Mouse (Mus musculus) heart, embryonic 15.5 days (tissue): ENCODE data around the gene Elf4. TPM values are rescaled to one million over a fixed set of nuclear protein-coding genes. Genes with fewer than 3 reads are reported as not detected.

Source experiments
- ATAC-seq: fragments of 200-750 bp; cut with Nextera tagmentation; replicated peaks from 2 replicates; pipeline ENCODE4 v1.8.0; 2017; ENCODE audit warnings: low read depth, moderate TSS enrichment; ENCODE audit not compliant: insufficient number of reproducible peaks, insufficient read depth, low FRiP score
- H3K27ac ChIP-seq: fragments of 300-500 bp; sonication (generic); 2 replicates; pipeline ENCODE4 v1.5.1; 2015; ENCODE audit warnings: mild to moderate bottlenecking, inconsistent platforms
- H3K27me3 ChIP-seq: fragments of 300-500 bp; sonication (generic); 2 replicates; pipeline ENCODE4 v1.6.1; 2015; ENCODE audit warnings: inconsistent platforms
- H3K36me3 ChIP-seq: fragments of 300-500 bp; sonication (generic); 2 replicates; pipeline ENCODE4 v1.6.1; 2015; ENCODE audit warnings: mild to moderate bottlenecking, inconsistent platforms
- H3K4me1 ChIP-seq: fragments of 300-500 bp; sonication (generic); replicated peaks from 2 replicates; pipeline ENCODE4 v1.6.1; 2015; ENCODE audit warnings: inconsistent platforms
- H3K4me2 ChIP-seq: fragments of 300-500 bp; sonication (generic); 2 replicates; pipeline ENCODE4 v1.6.1; 2015; ENCODE audit warnings: inconsistent platforms, mild to moderate bottlenecking, moderate library complexity
- H3K4me3 ChIP-seq: fragments of 300-500 bp; sonication (generic); 2 replicates; pipeline ENCODE4 v1.5.1; 2015; ENCODE audit warnings: mild to moderate bottlenecking, inconsistent platforms
- H3K9ac ChIP-seq: fragments of 300-500 bp; sonication (generic); 2 replicates; pipeline ENCODE4 v1.6.1; 2015; ENCODE audit warnings: mild to moderate bottlenecking, inconsistent platforms
- H3K9me3 ChIP-seq: fragments of 300-500 bp; sonication (generic); replicated peaks from 2 replicates; pipeline ENCODE4 v1.6.1; 2016; ENCODE audit warnings: inconsistent platforms
- WGBS: fragments of 180-500 bp; shearing (Covaris S2); methylation state at CpG from one replicate; pipeline ENCODE4 v1.1.7; 2015; ENCODE audit warnings: mixed read lengths; 5-methylcytosine and 5-hydroxymethylcytosine counted together
- polyA plus RNA-seq: library from polyadenylated mRNA; unstranded; fragments of >200 nt; fragmentation: Nextera tagmentation; extraction: Ambion mirVana; gene quantifications from 2 replicates; pipeline ENCODE4 v1.2.1, GENCODE M21; 2015

Gene Elf4
- polyA plus RNA-seq, 1 experiment from 2014 or later = 8.4 TPM

- Histone ChIP-seq H3K9me3 (no peaks in the 10 kb centered on the region), H3K27ac (no peak overlapping the region), H3K4me2 (no peak overlapping the region), H3K4me3 (no peak overlapping the region), H3K27me3 (no peaks in the 10 kb centered on the region), H3K9ac (no peak overlapping the region), H3K4me1 (peaks cover 14% of the 10 kb centered on the region), H3K36me3 (no peaks in the 10 kb centered on the region)
- ATAC-seq = no peak
- WGBS = 38% methylated on average over 6 of the region's 6 CpGs
Measured at GRCm38 (mm10) chrX:48456956-48457355, 6.0 kb downstream of the Elf4 start.

GRCm38 (mm10) chrX:48455018-48455417 lies 7.9 kb downstream of the Elf4 start:
- H3K4me1 ChIP-seq = peaks cover 29% of the 10 kb centered on the region
- H3K27ac ChIP-seq = peak overlapping the region; percentile 93
- peak overlapping the region; percentile 70 for H3K4me2 ChIP-seq
- no peaks in the 10 kb centered on the region for H3K36me3 ChIP-seq
- ATAC-seq = 0 out of 2 replicates have a peak, but pooled peaks have one; percentile 12
- WGBS = 14% methylated on average over 9 of the region's 9 CpGs
- H3K4me3 ChIP-seq = peak overlapping the region; percentile 67
- H3K27me3 ChIP-seq = no peaks in the 10 kb centered on the region
- H3K9me3 ChIP-seq = no peaks in the 10 kb centered on the region
- no peak overlapping the region for H3K9ac ChIP-seq

GRCm38 (mm10) chrX:48454495-48454878 lies 8.4 kb downstream of the Elf4 start:
- H3K9ac ChIP-seq = peak overlapping the region; percentile 54
- no peaks in the 10 kb centered on the region for H3K36me3 ChIP-seq
- WGBS = 18% methylated on average over 20 of the region's 21 CpGs
- H3K27me3 ChIP-seq = no peaks in the 10 kb centered on the region
- no peaks in the 10 kb centered on the region for H3K9me3 ChIP-seq
- peak overlapping the region; percentile 70 for H3K4me2 ChIP-seq
- peaks cover 35% of the 10 kb centered on the region for H3K4me1 ChIP-seq
- H3K27ac ChIP-seq = peak overlapping the region; percentile 93
- peak; percentile 53 for ATAC-seq
- H3K4me3 ChIP-seq = peak overlapping the region; percentile 67

- Histone ChIP-seq H3K4me1 (peaks cover 38% of the 10 kb centered on the region), H3K36me3 (no peaks in the 10 kb centered on the region), H3K27ac (peak overlapping the region; percentile 93), H3K9me3 (no peaks in the 10 kb centered on the region), H3K9ac (peak overlapping the region; percentile 77), H3K4me3 (peak overlapping the region; percentile 67), H3K4me2 (peak overlapping the region; percentile 70), H3K27me3 (no peaks in the 10 kb centered on the region)
- peak; percentile 90 for ATAC-seq
- 13% methylated on average over 59 of the region's 91 CpGs for WGBS
Measured at GRCm38 (mm10) chrX:48453736-48454494, 9.0 kb downstream of the Elf4 start.

GRCm38 (mm10) chrX:48452931-48453673 lies 9.8 kb downstream of the Elf4 start:
- Histone ChIP-seq H3K4me3 (peak overlapping the region; percentile 67), H3K4me1 (peaks cover 38% of the 10 kb centered on the region), H3K9ac (peak overlapping the region; percentile 77), H3K4me2 (peak overlapping the region; percentile 70), H3K9me3 (no peaks in the 10 kb centered on the region), H3K27ac (peak overlapping the region; percentile 93), H3K27me3 (no peaks in the 10 kb centered on the region), H3K36me3 (no peaks in the 10 kb centered on the region)
- no peak for ATAC-seq
- WGBS = 17% methylated on average over 37 of the region's 71 CpGs

GRCm38 (mm10) chrX:48452231-48452890 lies 10.6 kb downstream of the Elf4 start:
- 16% methylated on average over 9 of the region's 9 CpGs for WGBS

GRCm38 (mm10) chrX:48449646-48450045 lies 13.3 kb downstream of the Elf4 start:
- Histone ChIP-seq H3K4me3 (no peak overlapping the region), H3K9ac (no peak overlapping the region), H3K4me2 (peak overlapping the region; percentile 38), H3K9me3 (no peaks in the 10 kb centered on the region), H3K27me3 (no peaks in the 10 kb centered on the region), H3K36me3 (no peaks in the 10 kb centered on the region), H3K27ac (peak overlapping the region; percentile 53), H3K4me1 (peaks cover 34% of the 10 kb centered on the region)
- WGBS = 37% methylated on average over 10 of the region's 10 CpGs
- ATAC-seq = no peak

More at GRCm38 (mm10) chrX:48452231-48452890, 10.6 kb downstream of the Elf4 start:
- H3K4me3 ChIP-seq = peak overlapping the region; percentile 67
- no peaks in the 10 kb centered on the region for H3K36me3 ChIP-seq
- no peaks in the 10 kb centered on the region for H3K27me3 ChIP-seq
- H3K27ac ChIP-seq = peak overlapping the region; percentile 93
- no peaks in the 10 kb centered on the region for H3K9me3 ChIP-seq
- H3K4me1 ChIP-seq = peaks cover 43% of the 10 kb centered on the region
- ATAC-seq = no peak
- peak overlapping the region; percentile 70 for H3K4me2 ChIP-seq
- H3K9ac ChIP-seq = peak overlapping the region; percentile 77

GRCm38 (mm10) chrX:48444677-48445076 lies 18.3 kb downstream of the Elf4 start:
- no peaks in the 10 kb centered on the region for H3K27me3 ChIP-seq
- ATAC-seq = no peak
- H3K4me3 ChIP-seq = no peak overlapping the region
- no peaks in the 10 kb centered on the region for H3K9me3 ChIP-seq
- 71% methylated on average over 4 of the region's 4 CpGs for WGBS
- peaks cover 20% of the 10 kb centered on the region for H3K4me1 ChIP-seq
- H3K36me3 ChIP-seq = no peaks in the 10 kb centered on the region
- H3K27ac ChIP-seq = no peak overlapping the region
- no peak overlapping the region for H3K4me2 ChIP-seq
- H3K9ac ChIP-seq = no peak overlapping the region

GRCm38 (mm10) chrX:48441954-48442353 lies 21.0 kb downstream of the Elf4 start:
- no peaks in the 10 kb centered on the region for H3K9me3 ChIP-seq
- H3K9ac ChIP-seq = no peak overlapping the region
- H3K4me2 ChIP-seq = no peak overlapping the region
- H3K4me1 ChIP-seq = peaks cover 15% of the 10 kb centered on the region
- no peak for ATAC-seq
- no peak overlapping the region for H3K27ac ChIP-seq
- WGBS = 52% methylated on average over 7 of the region's 7 CpGs
- no peaks in the 10 kb centered on the region for H3K27me3 ChIP-seq
- no peak overlapping the region for H3K4me3 ChIP-seq
- no peaks in the 10 kb centered on the region for H3K36me3 ChIP-seq

- no peak for ATAC-seq
Measured at GRCm38 (mm10) chrX:48441548-48441947, 21.4 kb downstream of the Elf4 start.

GRCm38 (mm10) chrX:48439036-48439435 lies 23.9 kb downstream of the Elf4 start:
- H3K9ac ChIP-seq = no peak overlapping the region
- H3K27me3 ChIP-seq = no peaks in the 10 kb centered on the region
- H3K36me3 ChIP-seq = no peaks in the 10 kb centered on the region
- no peaks in the 10 kb centered on the region for H3K9me3 ChIP-seq
- H3K4me1 ChIP-seq = peaks cover 20% of the 10 kb centered on the region
- 0 out of 2 replicates have a peak, but pooled peaks have one; percentile 30 for ATAC-seq
- no peak overlapping the region for H3K4me2 ChIP-seq
- no peak overlapping the region for H3K4me3 ChIP-seq
- WGBS = 54% methylated on average over 4 of the region's 4 CpGs
- no peak overlapping the region for H3K27ac ChIP-seq

More at GRCm38 (mm10) chrX:48441548-48441947, 21.4 kb downstream of the Elf4 start:
- Histone ChIP-seq H3K4me1 (peaks cover 15% of the 10 kb centered on the region), H3K27ac (no peak overlapping the region), H3K9ac (no peak overlapping the region), H3K9me3 (no peaks in the 10 kb centered on the region), H3K36me3 (no peaks in the 10 kb centered on the region), H3K27me3 (no peaks in the 10 kb centered on the region), H3K4me3 (no peak overlapping the region), H3K4me2 (no peak overlapping the region)
- WGBS = 82% methylated on average over 6 of the region's 6 CpGs
